Mouse (Mus musculus): ENCODE results near the gene A630076J17Rik. TPM values are rescaled to one million over a fixed set of nuclear protein-coding genes. Genes with fewer than 3 reads are reported as not detected.

The A630076J17Rik gene
- not detected in 2 replicates for polyA plus RNA-seq (2015; fragmentation: Nextera tagmentation; extraction: Ambion mirVana)

- H3K36me3 ChIP-seq (ENCODE audit: control insufficient read depth, insufficient read depth): no peaks in the 10 kb centered on the region
- H3K4me3 ChIP-seq (ENCODE audit: low read depth, low read length): no peak within 1 kb of the TSS
- H3K27ac ChIP-seq (ENCODE audit: low read length): 0 out of 2 replicates have a peak within 1 kb of the TSS, but pooled peaks have one; percentile 2
- no peaks in the 10 kb centered on the region for H3K9me3 ChIP-seq (replicated peaks; ENCODE audit: control insufficient read depth, low read length)
- H3K9ac ChIP-seq (ENCODE audit: low read depth, low read length): no peak within 1 kb of the TSS
- peak; percentile 52 for ATAC-seq (ENCODE audit: low read depth)
- H3K4me2 ChIP-seq (ENCODE audit: low read depth, low read length): no peak within 1 kb of the TSS
- H3K27me3 ChIP-seq (ENCODE audit: control insufficient read depth, insufficient read depth, low read depth, low read length): no peaks in the 10 kb centered on the region
- peaks cover 2% of the 10 kb centered on the region; the same call in 1 of the 2 replicates for H3K4me1 ChIP-seq (ENCODE audit: control insufficient read depth, low read depth, low read length)
- WGBS (ENCODE audit: insufficient replicate concordance): 9% methylated on average over 1 of the region's 1 CpGs
These were observed at the start of gene A630076J17Rik for GRCm38 (mm10) chr3:107230527-107230926. Gene A630076J17Rik (plus strand): TSS chr3:107230614.

- no peak for ATAC-seq (ENCODE audit: low read depth)
- Histone ChIP-seq H3K9ac (ENCODE audit: low read depth, low read length) (no peak overlapping the region), H3K4me1 (ENCODE audit: control insufficient read depth, low read depth, low read length) (no peaks in the 10 kb centered on the region), H3K36me3 (ENCODE audit: control insufficient read depth, insufficient read depth) (no peaks in the 10 kb centered on the region), H3K9me3 (replicated peaks; ENCODE audit: control insufficient read depth, low read length) (no peaks in the 10 kb centered on the region), H3K4me3 (ENCODE audit: low read depth, low read length) (no peak overlapping the region), H3K27ac (ENCODE audit: low read length) (no peak overlapping the region), H3K4me2 (ENCODE audit: low read depth, low read length) (no peak overlapping the region), H3K27me3 (ENCODE audit: control insufficient read depth, insufficient read depth, low read depth, low read length) (no peaks in the 10 kb centered on the region)
- 44% methylated on average over 2 of the region's 2 CpGs for WGBS (ENCODE audit: insufficient replicate concordance)
These were observed 49.6 kb upstream of the A630076J17Rik start for GRCm38 (mm10) chr3:107180860-107181259.

DNA sequence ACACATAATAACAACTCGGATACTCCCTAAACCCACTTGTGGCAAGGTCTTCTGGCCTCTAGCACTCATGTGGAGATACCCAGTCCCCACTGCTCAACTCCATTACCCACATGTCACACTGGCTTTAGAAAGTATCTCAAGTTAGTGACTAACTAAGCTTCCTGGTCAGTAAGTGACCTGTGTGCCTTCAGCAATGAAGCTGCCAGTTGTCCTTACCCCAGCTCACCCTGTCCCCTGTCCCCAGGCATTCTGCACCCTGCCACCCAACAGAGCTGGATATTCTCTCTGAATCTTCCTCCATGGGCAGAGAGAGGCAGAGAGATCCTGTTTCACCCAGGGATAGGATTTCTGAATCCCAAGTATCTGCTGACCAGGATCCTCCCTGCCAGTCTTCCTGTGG is 47.7 kb upstream of the A630076J17Rik start, which contains the start of gene Kcna10:
Kcna10 (plus strand) TSS at position 301 of the 400 bp plus-strand sequence.
- WGBS (ENCODE audit: insufficient replicate concordance): 47% methylated on average over 1 of the region's 1 CpGs
- Histone ChIP-seq H3K27me3 (ENCODE audit: control insufficient read depth, insufficient read depth, low read depth, low read length) (no peaks in the 10 kb centered on the region), H3K4me1 (ENCODE audit: control insufficient read depth, low read depth, low read length) (no peaks in the 10 kb centered on the region), H3K4me3 (ENCODE audit: low read depth, low read length) (no peak within 1 kb of the TSS), H3K9ac (ENCODE audit: low read depth, low read length) (no peak within 1 kb of the TSS), H3K9me3 (replicated peaks; ENCODE audit: control insufficient read depth, low read length) (no peaks in the 10 kb centered on the region), H3K36me3 (ENCODE audit: control insufficient read depth, insufficient read depth) (no peaks in the 10 kb centered on the region), H3K27ac (ENCODE audit: low read length) (no peak within 1 kb of the TSS), H3K4me2 (ENCODE audit: low read depth, low read length) (no peak within 1 kb of the TSS)
- ATAC-seq (ENCODE audit: low read depth): no peak

DNA sequence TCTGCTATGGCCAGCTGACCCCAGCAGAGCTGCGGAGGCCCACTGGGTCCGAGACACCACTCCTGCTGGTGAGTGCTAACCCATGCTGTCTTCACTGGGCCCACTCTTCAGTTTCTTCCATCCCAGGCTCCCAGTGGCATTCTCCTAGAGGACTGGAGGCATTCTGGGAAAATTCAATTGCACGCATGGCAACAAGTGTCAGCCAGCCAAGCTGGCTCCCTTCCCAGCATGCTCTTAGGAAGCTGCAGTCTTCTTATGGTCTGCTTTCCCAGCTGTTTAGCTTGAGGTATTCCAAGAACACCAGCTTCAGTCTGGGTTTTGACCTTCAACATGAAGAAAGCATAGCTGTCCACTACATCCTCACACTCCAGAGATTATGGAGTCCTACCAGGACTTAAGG is 47.2 kb upstream of the A630076J17Rik start:
- 70% methylated on average over 3 of the region's 3 CpGs for WGBS (ENCODE audit: insufficient replicate concordance)
- Histone ChIP-seq H3K4me1 (ENCODE audit: control insufficient read depth, low read depth, low read length) (no peaks in the 10 kb centered on the region), H3K27ac (ENCODE audit: low read length) (no peak overlapping the region), H3K9ac (ENCODE audit: low read depth, low read length) (no peak overlapping the region), H3K9me3 (replicated peaks; ENCODE audit: control insufficient read depth, low read length) (no peaks in the 10 kb centered on the region), H3K27me3 (ENCODE audit: control insufficient read depth, insufficient read depth, low read depth, low read length) (no peaks in the 10 kb centered on the region), H3K4me2 (ENCODE audit: low read depth, low read length) (no peak overlapping the region), H3K36me3 (ENCODE audit: control insufficient read depth, insufficient read depth) (no peaks in the 10 kb centered on the region), H3K4me3 (ENCODE audit: low read depth, low read length) (no peak overlapping the region)
- ATAC-seq (ENCODE audit: low read depth): no peak

DNA sequence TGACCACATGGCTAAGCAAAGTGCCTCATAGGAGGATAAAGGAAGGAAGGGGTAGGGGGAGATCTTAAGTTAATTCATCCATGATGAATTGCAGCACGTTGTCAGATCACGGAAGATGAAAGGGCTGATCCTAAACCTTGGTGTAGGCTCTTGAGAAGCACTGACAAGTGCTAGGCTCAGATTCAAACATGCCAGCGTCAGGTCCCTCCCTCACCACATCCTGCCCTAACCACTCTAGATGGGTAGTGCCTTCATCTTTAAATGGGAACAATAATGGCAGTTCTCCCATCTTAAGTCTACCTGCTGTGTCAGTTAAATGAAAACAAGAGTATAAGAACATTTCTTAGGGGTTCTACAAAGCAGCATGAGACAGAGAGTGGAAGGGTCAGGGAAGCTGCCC is 44.8 kb upstream of the A630076J17Rik start:
- no peaks in the 10 kb centered on the region for H3K36me3 ChIP-seq (ENCODE audit: control insufficient read depth, insufficient read depth)
- 42% methylated on average over 3 of the region's 3 CpGs for WGBS (ENCODE audit: insufficient replicate concordance)
- H3K27me3 ChIP-seq (ENCODE audit: control insufficient read depth, insufficient read depth, low read depth, low read length): no peaks in the 10 kb centered on the region
- ATAC-seq (ENCODE audit: low read depth): no peak
- H3K9me3 ChIP-seq (replicated peaks; ENCODE audit: control insufficient read depth, low read length): no peaks in the 10 kb centered on the region
- no peak overlapping the region for H3K4me2 ChIP-seq (ENCODE audit: low read depth, low read length)
- no peak overlapping the region for H3K9ac ChIP-seq (ENCODE audit: low read depth, low read length)
- H3K4me3 ChIP-seq (ENCODE audit: low read depth, low read length): no peak overlapping the region
- no peaks in the 10 kb centered on the region for H3K4me1 ChIP-seq (ENCODE audit: control insufficient read depth, low read depth, low read length)
- no peak overlapping the region for H3K27ac ChIP-seq (ENCODE audit: low read length)

DNA sequence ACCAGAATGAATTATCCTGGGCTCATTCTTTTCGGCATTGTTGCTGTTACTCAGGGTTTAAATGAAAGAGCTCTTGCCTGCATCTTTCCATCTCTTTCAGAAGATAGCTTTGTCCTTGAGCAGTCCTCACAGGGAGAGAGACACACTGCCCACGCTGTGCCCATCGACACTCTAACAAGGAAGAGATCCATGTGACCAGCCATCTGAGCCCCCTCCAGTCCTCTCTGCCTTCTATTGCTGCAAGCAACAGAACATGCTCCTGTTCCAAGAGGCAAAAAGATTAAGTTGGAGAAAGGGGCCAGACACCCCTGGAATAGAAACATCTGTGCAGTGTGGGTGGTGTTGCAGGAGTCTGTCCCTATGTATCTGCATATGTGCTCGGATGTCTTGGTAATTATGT is 43.4 kb upstream of the A630076J17Rik start:
- Histone ChIP-seq H3K9ac (ENCODE audit: low read depth, low read length) (no peak overlapping the region), H3K9me3 (replicated peaks; ENCODE audit: control insufficient read depth, low read length) (no peaks in the 10 kb centered on the region)
- ATAC-seq (ENCODE audit: low read depth): no peak

GRCm38 (mm10) chr3:107188226-107188899 is 42.1 kb upstream of the A630076J17Rik start:
- H3K4me1 ChIP-seq (ENCODE audit: control insufficient read depth, low read depth, low read length): no peaks in the 10 kb centered on the region
- no peak overlapping the region for H3K4me2 ChIP-seq (ENCODE audit: low read depth, low read length)
- no peak overlapping the region for H3K4me3 ChIP-seq (ENCODE audit: low read depth, low read length)
- no peak overlapping the region for H3K27ac ChIP-seq (ENCODE audit: low read length)
- H3K9ac ChIP-seq (ENCODE audit: low read depth, low read length): no peak overlapping the region
- 33% methylated on average over 6 of the region's 6 CpGs for WGBS (ENCODE audit: insufficient replicate concordance)
- no peak for ATAC-seq (ENCODE audit: low read depth)
- H3K36me3 ChIP-seq (ENCODE audit: control insufficient read depth, insufficient read depth): no peaks in the 10 kb centered on the region
- no peaks in the 10 kb centered on the region for H3K27me3 ChIP-seq (ENCODE audit: control insufficient read depth, insufficient read depth, low read depth, low read length)
- no peaks in the 10 kb centered on the region for H3K9me3 ChIP-seq (replicated peaks; ENCODE audit: control insufficient read depth, low read length)

More for the DNA sequence above, 43.4 kb upstream of the A630076J17Rik start:
- Histone ChIP-seq H3K27me3 (ENCODE audit: control insufficient read depth, insufficient read depth, low read depth, low read length) (no peaks in the 10 kb centered on the region), H3K4me2 (ENCODE audit: low read depth, low read length) (no peak overlapping the region), H3K4me1 (ENCODE audit: control insufficient read depth, low read depth, low read length) (no peaks in the 10 kb centered on the region), H3K27ac (ENCODE audit: low read length) (no peak overlapping the region), H3K36me3 (ENCODE audit: control insufficient read depth, insufficient read depth) (no peaks in the 10 kb centered on the region), H3K4me3 (ENCODE audit: low read depth, low read length) (no peak overlapping the region)
- 56% methylated on average over 4 of the region's 4 CpGs for WGBS (ENCODE audit: insufficient replicate concordance)

- Histone ChIP-seq H3K4me2 (ENCODE audit: low read depth, low read length) (no peak overlapping the region), H3K27ac (ENCODE audit: low read length) (no peak overlapping the region), H3K9me3 (replicated peaks; ENCODE audit: control insufficient read depth, low read length) (no peaks in the 10 kb centered on the region), H3K9ac (ENCODE audit: low read depth, low read length) (no peak overlapping the region), H3K4me1 (ENCODE audit: control insufficient read depth, low read depth, low read length) (no peaks in the 10 kb centered on the region), H3K27me3 (ENCODE audit: control insufficient read depth, insufficient read depth, low read depth, low read length) (no peaks in the 10 kb centered on the region), H3K36me3 (ENCODE audit: control insufficient read depth, insufficient read depth) (no peaks in the 10 kb centered on the region), H3K4me3 (ENCODE audit: low read depth, low read length) (no peak overlapping the region)
- ATAC-seq (ENCODE audit: low read depth): no peak
- WGBS (ENCODE audit: insufficient replicate concordance): 40% methylated on average over 9 of the region's 9 CpGs
These were observed 28.9 kb upstream of the A630076J17Rik start for GRCm38 (mm10) chr3:107201310-107202180.

DNA sequence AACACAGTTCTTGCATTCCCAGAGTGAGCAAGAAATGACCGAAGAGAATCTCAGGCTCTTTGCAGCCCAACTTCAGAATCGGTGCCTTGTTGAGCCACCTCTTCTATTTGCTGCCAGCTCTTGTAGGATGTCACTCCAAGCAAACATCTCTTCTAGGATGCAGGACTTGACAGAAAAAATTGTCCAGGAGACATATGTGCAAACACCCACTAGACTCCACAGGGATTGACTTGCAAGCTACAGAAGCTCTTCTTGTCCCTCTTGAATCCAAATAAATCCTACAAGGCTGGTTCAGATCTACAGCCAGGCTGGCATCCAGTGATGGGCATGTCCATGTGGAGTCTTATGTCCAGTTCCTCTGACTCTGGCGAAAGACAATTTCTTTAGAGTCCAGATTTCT is 26.0 kb upstream of the A630076J17Rik start:
- no peak overlapping the region for H3K9ac ChIP-seq (ENCODE audit: low read depth, low read length)
- no peak overlapping the region for H3K4me2 ChIP-seq (ENCODE audit: low read depth, low read length)
- no peaks in the 10 kb centered on the region for H3K36me3 ChIP-seq (ENCODE audit: control insufficient read depth, insufficient read depth)
- no peak overlapping the region for H3K27ac ChIP-seq (ENCODE audit: low read length)
- no peak for ATAC-seq (ENCODE audit: low read depth)
- H3K27me3 ChIP-seq (ENCODE audit: control insufficient read depth, insufficient read depth, low read depth, low read length): no peaks in the 10 kb centered on the region
- H3K9me3 ChIP-seq (replicated peaks; ENCODE audit: control insufficient read depth, low read length): no peaks in the 10 kb centered on the region
- 67% methylated on average over 3 of the region's 3 CpGs for WGBS (ENCODE audit: insufficient replicate concordance)
- H3K4me3 ChIP-seq (ENCODE audit: low read depth, low read length): no peak overlapping the region
- H3K4me1 ChIP-seq (ENCODE audit: control insufficient read depth, low read depth, low read length): no peaks in the 10 kb centered on the region
